Mouse (Mus musculus) ES-E14 (cell line): ENCODE measurements at regions not wholly inside any gene's neighbourhood (a gene's known extent, or its start where the extent isn't known, plus 50 kb on each side); places are given as distances from the start of the nearest gene placed in this dataset.

Experiments used
- ZC3H11A ChIP-seq: IDR thresholded peaks from 2 replicates; pipeline ENCODE4 v1.6.1; 2012; ENCODE audit warnings: low read depth, mild to moderate bottlenecking, inconsistent platforms, low read length, borderline replicate concordance
- ZNF384 ChIP-seq: IDR thresholded peaks from 2 replicates; pipeline ENCODE4 v1.6.1; 2012; ENCODE audit warnings: low read depth, low read length, inconsistent platforms

GRCm38 (mm10) chr11:111398706-111399105 lies 332.7 kb downstream of the Kcnj2 start:
- TF ChIP-seq ZNF384 (no peak), ZC3H11A (no peak)
